Mouse (Mus musculus) liver, embryonic 14.5 days (tissue): Measurements from ENCODE around the gene 1190002N15Rik.

Experiments used
- CTCF ChIP-seq: IDR thresholded peaks from 2 replicates; pipeline ENCODE4 v1.5.1; 2016; ENCODE audit warnings: antibody characterized with exemption, low read depth, control low read depth
- EP300 ChIP-seq: IDR thresholded peaks from 2 replicates; pipeline ENCODE4 v1.6.1; 2016; ENCODE audit warnings: antibody characterized with exemption, low read depth

DNA sequence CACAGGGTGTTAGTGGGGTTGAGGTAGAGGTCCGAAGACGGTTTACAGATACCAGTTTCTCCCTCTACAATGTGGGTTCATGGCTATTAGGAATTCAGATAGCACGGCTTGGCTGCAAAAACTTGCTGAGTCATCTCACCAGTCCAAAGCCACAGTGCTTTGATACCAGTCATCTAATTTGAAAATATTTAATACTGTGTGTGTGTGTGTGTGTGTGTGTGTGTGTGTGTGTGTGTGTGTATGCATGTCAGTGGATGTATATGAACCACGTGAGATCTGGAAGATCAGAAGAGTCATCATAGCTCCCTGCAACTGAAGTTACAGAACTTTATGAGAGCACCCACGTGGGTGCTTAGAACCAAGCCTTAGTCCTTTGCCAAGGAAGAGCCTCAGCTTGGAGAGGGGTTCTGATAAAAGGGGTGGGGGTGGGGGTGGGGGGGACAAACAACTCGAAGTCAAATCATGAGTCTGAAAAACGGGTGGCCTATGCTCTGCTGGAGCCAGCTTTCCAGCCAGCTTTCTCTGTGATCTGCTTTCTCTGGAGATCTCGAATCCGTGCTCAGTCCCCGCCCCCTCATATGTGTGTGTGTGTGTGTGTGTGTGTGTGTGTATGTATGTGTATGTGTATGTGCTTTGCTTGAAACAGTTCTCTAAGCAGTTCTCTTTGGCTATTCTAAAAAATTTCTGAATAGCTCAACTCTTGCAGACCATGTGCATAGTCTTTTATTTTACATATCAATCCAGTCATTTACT lies 2.6 kb upstream of the 1190002N15Rik start:
- TF ChIP-seq CTCF (no peak), EP300 (no peak)
